ENCODE assay signal across 9 mouse cellular contexts in the genomic region with DNA sequence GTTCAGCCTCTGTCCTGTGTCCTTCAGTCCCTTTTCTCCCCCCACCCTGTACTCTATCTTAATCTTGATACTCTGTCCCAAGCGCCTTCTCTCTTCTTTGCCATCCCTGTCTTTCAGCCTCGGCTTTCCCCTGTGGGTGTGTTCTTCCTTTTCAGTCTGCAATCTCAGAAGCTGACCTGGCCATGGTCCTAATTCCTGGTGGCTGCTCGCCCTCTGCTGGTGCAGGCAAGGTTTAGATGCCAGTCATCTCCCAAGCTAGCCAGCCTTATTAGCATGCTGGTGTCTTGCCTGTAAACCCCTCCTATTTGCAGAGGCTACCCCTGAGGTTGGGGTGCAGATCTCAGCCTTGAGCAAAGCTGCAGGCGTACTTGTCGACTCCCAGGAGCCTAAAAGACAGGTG. TPM values are rescaled to one million over a fixed set of nuclear protein-coding genes. Genes with fewer than 3 reads are reported as not detected.
A peak's percentile ranks its signal among the peaks of the same experiment; 100 is the strongest.
DNase-seq lines count a peak whose midpoint lies in the region; ATAC-seq lines count a peak whose summit lies in the region.
"Had no signal": no experiment of that assay in that cellular context is flagged by ENCODE, and none has a peak within 500 bp of the region (broad histone marks: within the 10 kb centered on the region; RNA-seq: fewer than 3 reads in every experiment).

No protein-coding gene starts in this region.

- no peak overlapping the region for H3K27ac ChIP-seq in hindbrain, embryonic 16.5 days (ENCODE audit: low read depth, low read length)
- H3K27ac ChIP-seq: liver, embryonic 13.5 days had no signal

- H3K36me3 ChIP-seq in hindbrain, embryonic 16.5 days (ENCODE audit: control insufficient read depth, insufficient read depth, low read length), result no peaks in the 10 kb centered on the region
- H3K36me3 ChIP-seq: liver, embryonic 13.5 days had no signal

- no peaks in the 10 kb centered on the region for H3K9me3 ChIP-seq in hindbrain, embryonic 16.5 days (ENCODE audit: control insufficient read depth, low read length)
- H3K9me3 ChIP-seq: liver, embryonic 13.5 days had no signal

- H3K27me3 ChIP-seq in hindbrain, embryonic 16.5 days (replicated peaks; ENCODE audit: control insufficient read depth, insufficient read depth, low read length), result no peaks in the 10 kb centered on the region; the same call in 1 of the 2 replicates

- H3K4me3 ChIP-seq in hindbrain, embryonic 16.5 days (ENCODE audit: low read length), result no peak overlapping the region
- H3K4me3 ChIP-seq: liver, embryonic 13.5 days had no signal

- DNase-seq in CD4-positive, CD25-positive, alpha-beta regulatory T cell, adult 2 months (ENCODE audit: low read depth, low spot score), result peak; percentile 72
- DNase-seq in cerebellum, adult 9-10 months, result peak; percentile 95
- DNase-seq in frontal cortex, postnatal 14 days (ENCODE audit: low spot score in 2 of 2), result peak; percentile 44 to 53
- peak; percentile 64 to 74 for DNase-seq in layer of hippocampus, postnatal 36 days
- DNase-seq in right cerebral cortex, postnatal 25 days, result peak; percentile 68
- DNase-seq: liver, embryonic 13.5 days had no signal

- peak overlapping the region; percentile 52 for H3K9ac ChIP-seq in hindbrain, embryonic 16.5 days (ENCODE audit: low read depth, low read length)
- H3K9ac ChIP-seq: liver, embryonic 13.5 days had no signal

- no peak for ATAC-seq in CD4-positive, CD25-positive, alpha-beta regulatory T cell, adult 4 months
- ATAC-seq in hindbrain, embryonic 16.5 days, result peak; percentile 68
- 0 out of 2 replicates have a peak, but pooled peaks have one; percentile 53 for ATAC-seq in megakaryocyte-erythroid progenitor cell, adult 5-6 weeks (replicated peaks; ENCODE audit: low FRiP score, low TSS enrichment, poor library complexity, severe bottlenecking)

- peak overlapping the region; percentile 20; the same call in 1 of the 2 replicates for H3K4me2 ChIP-seq in hindbrain, embryonic 16.5 days (ENCODE audit: low read length)
- H3K4me2 ChIP-seq: liver, embryonic 13.5 days had no signal

- 12% methylated on average over 5 of the region's 5 CpGs for WGBS in hindbrain, embryonic 16.5 days

- peaks cover 2% of the 10 kb centered on the region; the same call in 1 of the 2 replicates for H3K4me1 ChIP-seq in hindbrain, embryonic 16.5 days (ENCODE audit: control insufficient read depth, insufficient read depth, low read depth, low read length)
- H3K4me1 ChIP-seq: liver, embryonic 13.5 days had no signal

RNA-seq across cellular contexts. Expression of a gene that starts 6.3 kb away (rescaled TPM):
- polyA plus RNA-seq in CD4-positive, CD25-positive, alpha-beta regulatory T cell, adult 4 months (2017; shearing (Covaris generic)), result not detected
- 0.54 and 0.65 TPM in 2 replicates for polyA plus RNA-seq in hindbrain, embryonic 16.5 days (2015; fragmentation: Nextera tagmentation; extraction: Ambion mirVana)
- total RNA-seq in layer of hippocampus, postnatal 36 days (2021), result 1 to 10 TPM; 2.0 to 3.3 TPM
- total RNA-seq in megakaryocyte-erythroid progenitor cell, adult 5-6 weeks (2014; fragmentation: Nextera tagmentation), result 0.89 and 2.0 TPM in 2 replicates
- 0.52 and 1.1 TPM in 2 replicates for total RNA-seq in megakaryocyte-erythroid progenitor cell, adult 5-6 weeks (2017)

RNA-seq across cellular contexts. Expression of a gene that starts 13.5 kb away (rescaled TPM):
- polyA plus RNA-seq in CD4-positive, CD25-positive, alpha-beta regulatory T cell, adult 4 months (2017; shearing (Covaris generic)), result 10 to 100 TPM; 16.1 to 22.9 TPM
- 13.6 and 18.4 TPM in 2 replicates for polyA plus RNA-seq in hindbrain, embryonic 16.5 days (2015; fragmentation: Nextera tagmentation; extraction: Ambion mirVana)
- 1 to 10 TPM; 1.4 to 2.3 TPM for total RNA-seq in layer of hippocampus, postnatal 36 days (2021)
- total RNA-seq in megakaryocyte-erythroid progenitor cell, adult 5-6 weeks (2014; fragmentation: Nextera tagmentation), result 32.2 and 40.5 TPM in 2 replicates
- 16.4 and 32.1 TPM in 2 replicates for total RNA-seq in megakaryocyte-erythroid progenitor cell, adult 5-6 weeks (2017)

RNA-seq across cellular contexts. Expression of a gene that starts 17.1 kb away (rescaled TPM):
- 1 to 10 TPM; 4.5 to 5.4 TPM for polyA plus RNA-seq in CD4-positive, CD25-positive, alpha-beta regulatory T cell, adult 4 months (2017; shearing (Covaris generic))
- 46.9 and 54.1 TPM in 2 replicates for polyA plus RNA-seq in hindbrain, embryonic 16.5 days (2015; fragmentation: Nextera tagmentation; extraction: Ambion mirVana)
- 1 to 10 TPM; 2.6 to 7.8 TPM for total RNA-seq in layer of hippocampus, postnatal 36 days (2021)
- total RNA-seq in megakaryocyte-erythroid progenitor cell, adult 5-6 weeks (2014; fragmentation: Nextera tagmentation), result not detected in 2 replicates
- not detected in 2 replicates for total RNA-seq in megakaryocyte-erythroid progenitor cell, adult 5-6 weeks (2017)

RNA-seq across cellular contexts. Expression of a gene that starts 17.6 kb away (rescaled TPM):
- not detected for polyA plus RNA-seq in CD4-positive, CD25-positive, alpha-beta regulatory T cell, adult 4 months (2017; shearing (Covaris generic))
- 0.75 and 1.4 TPM in 2 replicates for polyA plus RNA-seq in hindbrain, embryonic 16.5 days (2015; fragmentation: Nextera tagmentation; extraction: Ambion mirVana)
- not detected for total RNA-seq in layer of hippocampus, postnatal 36 days (2021)
- not detected in 2 replicates for total RNA-seq in megakaryocyte-erythroid progenitor cell, adult 5-6 weeks (2014; fragmentation: Nextera tagmentation)
- not detected in 2 replicates for total RNA-seq in megakaryocyte-erythroid progenitor cell, adult 5-6 weeks (2017)
- polyA plus RNA-seq: liver, embryonic 13.5 days had no signal

RNA-seq across cellular contexts. Expression of a gene that starts 19.1 kb away (rescaled TPM):
- not detected for polyA plus RNA-seq in CD4-positive, CD25-positive, alpha-beta regulatory T cell, adult 4 months (2017; shearing (Covaris generic))
- polyA plus RNA-seq in hindbrain, embryonic 16.5 days (2015; fragmentation: Nextera tagmentation; extraction: Ambion mirVana), result not detected in 2 replicates
- under 1 TPM; 0.17 to 0.28 TPM for total RNA-seq in layer of hippocampus, postnatal 36 days (2021)
- total RNA-seq in megakaryocyte-erythroid progenitor cell, adult 5-6 weeks (2014; fragmentation: Nextera tagmentation), result not detected in 2 replicates
- 1.9 TPM in 1 of 2 replicates, not detected in the other for total RNA-seq in megakaryocyte-erythroid progenitor cell, adult 5-6 weeks (2017)
- polyA plus RNA-seq: liver, embryonic 13.5 days had no signal

Comparison
In these comparisons a context has a peak if more than half of its experiments do, and no peak if none do; other contexts are left out.
1. RNA of a gene that starts 13.5 kb away (total RNA-seq): 16.4 to 40.5 TPM in megakaryocyte-erythroid progenitor cell, adult 5-6 weeks; 1.4 to 2.3 TPM in layer of hippocampus, postnatal 36 days; every median in the first group is over 4 times any median in the second.
2. Peak in every context shown above with its lines, with median percentiles within 50 percentile points of each other: DNase-seq.